Mouse (Mus musculus) megakaryocyte progenitor cell, adult 5-6 weeks (primary cell): Measurements from ENCODE around the gene Selenon. TPM values are rescaled to one million over a fixed set of nuclear protein-coding genes. Genes with fewer than 3 reads are reported as not detected.

Experiments used
- total RNA-seq, 2 experiments: library from RNA; stranded (forward) in 1 of 2; stranded (reverse) in 1 of 2; fragments of 157-497, 149-512 nt in 1 of 2; fragments of 200-1000 nt in 1 of 2; gene quantifications; 2 replicates each; pipeline versions ENCODE4 v1.2.3 to v1.2.4; 2015 to 2017

Selenon gene
- total RNA-seq, 2 experiments from 2014 or later: 6.0 to 32.8 TPM

Other genes starting within 250 kb of the Selenon start
- gene Trim63, start 237.0 kb downstream of the Selenon start, total RNA-seq (2015): not detected in 2 replicates
- not detected in 2 replicates for gene Trim63, start 237.0 kb downstream of the Selenon start, total RNA-seq (2017)
- 0.07 and 0.15 TPM in 2 replicates for gene Slc30a2, start 209.0 kb downstream of the Selenon start, total RNA-seq (2015)
- gene Slc30a2, start 209.0 kb downstream of the Selenon start, total RNA-seq (2017): not detected in 2 replicates
- not detected in 2 replicates for gene Extl1, start 168.3 kb downstream of the Selenon start, total RNA-seq (2015)
- gene Extl1, start 168.3 kb downstream of the Selenon start, total RNA-seq (2017): not detected in 2 replicates
- 14.0 and 21.2 TPM in 2 replicates for gene Pafah2, start 155.8 kb downstream of the Selenon start, total RNA-seq (2015)
- gene Pafah2, start 155.8 kb downstream of the Selenon start, total RNA-seq (2017): 14.5 and 16.2 TPM in 2 replicates
- 794 and 868 TPM in 2 replicates for gene Stmn1, start 83.8 kb downstream of the Selenon start, total RNA-seq (2015)
- gene Stmn1, start 83.8 kb downstream of the Selenon start, total RNA-seq (2017): 1,207 and 1,242 TPM in 2 replicates
- gene Paqr7, start 55.5 kb downstream of the Selenon start, total RNA-seq (2015): 5.2 and 7.3 TPM in 2 replicates
- gene Paqr7, start 55.5 kb downstream of the Selenon start, total RNA-seq (2017): 11.1 and 13.5 TPM in 2 replicates
- 11.8 and 14.6 TPM in 2 replicates for gene Aunip, start 41.2 kb downstream of the Selenon start, total RNA-seq (2015)
- gene Aunip, start 41.2 kb downstream of the Selenon start, total RNA-seq (2017): 24.3 and 30.6 TPM in 2 replicates
- gene Mtfr1l, start 16.8 kb downstream of the Selenon start, total RNA-seq (2015): 59.1 and 69.8 TPM in 2 replicates
- 42.7 and 51.0 TPM in 2 replicates for gene Mtfr1l, start 16.8 kb downstream of the Selenon start, total RNA-seq (2017)
- 10.5 and 14.2 TPM in 2 replicates for gene Man1c1, start 152.1 kb upstream of the Selenon start, total RNA-seq (2015)
- gene Man1c1, start 152.1 kb upstream of the Selenon start, total RNA-seq (2017): 5.0 and 5.8 TPM in 2 replicates
- 13.7 and 26.0 TPM in 2 replicates for gene Ldlrap1, start 215.9 kb upstream of the Selenon start, total RNA-seq (2015)
- 13.3 and 14.7 TPM in 2 replicates for gene Ldlrap1, start 215.9 kb upstream of the Selenon start, total RNA-seq (2017)